Mouse (Mus musculus) bone marrow macrophage, adult 2 months (primary cell): ENCODE results near the gene Atp2c2. TPM values are rescaled to one million over a fixed set of nuclear protein-coding genes. Genes with fewer than 3 reads are reported as not detected.

Experiments
- H3K27ac ChIP-seq: 2 replicates; pipeline ENCODE4 v1.5.1; 2012; ENCODE audit warnings: low read depth, low read length; ENCODE audit not compliant: insufficient read depth
- H3K4me1 ChIP-seq: 2 replicates; pipeline ENCODE4 v1.6.1; 2012; ENCODE audit warnings: low read length; ENCODE audit not compliant: control insufficient read depth, insufficient read depth
- H3K4me3 ChIP-seq: 2 replicates; pipeline ENCODE4 v1.5.1; 2012; ENCODE audit warnings: mild to moderate bottlenecking, low read length, moderate library complexity; ENCODE audit not compliant: insufficient read depth
- CTCF ChIP-seq: IDR thresholded peaks from 2 replicates; pipeline ENCODE4 v1.5.1; 2012; ENCODE audit warnings: low read depth, mild to moderate bottlenecking, low read length, moderate library complexity
- POLR2A ChIP-seq: IDR thresholded peaks from 2 replicates; pipeline ENCODE4 v1.6.1; 2012; ENCODE audit warnings: mild to moderate bottlenecking, low read depth, low read length, borderline replicate concordance
- polyA plus RNA-seq: library from polyadenylated mRNA; stranded (reverse); fragments of >200 nt; gene quantifications from 2 replicates; pipeline ENCODE4 v1.2.4, GENCODE M21; 2012; ENCODE audit not compliant: missing spikeins, insufficient read depth, insufficient read length

The Atp2c2 gene
- polyA plus RNA-seq = not detected in 2 replicates

DNA sequence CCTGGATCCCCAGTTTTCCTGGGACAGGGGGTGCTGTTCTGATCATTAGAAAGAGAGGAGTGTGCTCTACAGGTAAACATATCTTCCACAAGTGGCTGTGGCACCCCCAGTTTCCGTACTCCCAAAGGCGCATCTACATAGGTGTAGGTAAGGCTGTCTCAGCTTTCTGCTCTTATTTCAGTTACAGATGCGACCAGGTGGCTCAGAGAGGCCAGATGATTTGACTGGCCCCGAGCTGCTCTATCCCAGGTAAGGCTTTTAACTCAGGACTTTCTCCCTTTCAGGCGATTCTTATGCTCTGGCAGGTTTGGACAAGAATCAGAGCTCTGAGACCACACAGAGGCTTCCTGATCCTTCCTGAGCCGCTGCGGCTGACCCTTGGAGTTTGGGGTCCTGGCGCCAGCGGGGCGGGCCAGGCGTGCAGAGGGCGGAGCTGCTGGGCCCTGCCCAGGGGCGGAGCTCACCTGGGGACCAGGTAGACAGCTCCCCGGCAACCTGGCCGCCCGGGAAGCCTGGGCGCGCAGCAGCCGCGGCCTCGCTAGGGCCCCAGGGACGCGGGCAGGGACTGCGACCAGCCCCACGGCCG is at the start of gene Atp2c2:
Gene Atp2c2, plus strand, starts transcription at position 461 of the 586 bp plus-strand sequence.
- TF ChIP-seq POLR2A (no peak), CTCF (no peak)
- Histone ChIP-seq H3K4me1 (no peaks in the 10 kb centered on the region), H3K4me3 (peak within 1 kb of the TSS; percentile 21; the same call in 1 of the 2 replicates), H3K27ac (no peak within 1 kb of the TSS)

DNA sequence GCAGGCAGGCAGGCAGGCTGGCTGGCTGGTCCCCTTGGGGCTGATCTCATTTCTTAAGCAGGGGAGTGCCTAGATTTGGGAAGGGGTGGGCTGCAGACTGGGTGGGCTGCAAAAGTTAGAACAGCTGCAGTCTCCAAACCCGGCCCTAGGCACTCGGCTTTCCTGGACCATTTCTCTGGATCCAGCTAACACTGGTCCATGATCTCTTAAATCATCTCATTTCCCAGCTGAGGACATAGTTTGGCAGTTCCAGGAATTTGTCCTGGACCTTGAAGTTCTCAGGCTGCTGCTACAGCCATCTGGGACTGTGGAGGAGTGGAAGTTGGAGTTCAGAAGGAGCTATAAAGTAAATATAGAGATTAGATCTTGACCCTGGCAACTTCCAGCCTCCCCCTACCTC is 48.5 kb upstream of the Atp2c2 start:
- no peak for TF ChIP-seq CTCF
- TF ChIP-seq POLR2A = no peak
- Histone ChIP-seq H3K4me3 (no peak overlapping the region), H3K27ac (no peak overlapping the region), H3K4me1 (no peaks in the 10 kb centered on the region)

DNA sequence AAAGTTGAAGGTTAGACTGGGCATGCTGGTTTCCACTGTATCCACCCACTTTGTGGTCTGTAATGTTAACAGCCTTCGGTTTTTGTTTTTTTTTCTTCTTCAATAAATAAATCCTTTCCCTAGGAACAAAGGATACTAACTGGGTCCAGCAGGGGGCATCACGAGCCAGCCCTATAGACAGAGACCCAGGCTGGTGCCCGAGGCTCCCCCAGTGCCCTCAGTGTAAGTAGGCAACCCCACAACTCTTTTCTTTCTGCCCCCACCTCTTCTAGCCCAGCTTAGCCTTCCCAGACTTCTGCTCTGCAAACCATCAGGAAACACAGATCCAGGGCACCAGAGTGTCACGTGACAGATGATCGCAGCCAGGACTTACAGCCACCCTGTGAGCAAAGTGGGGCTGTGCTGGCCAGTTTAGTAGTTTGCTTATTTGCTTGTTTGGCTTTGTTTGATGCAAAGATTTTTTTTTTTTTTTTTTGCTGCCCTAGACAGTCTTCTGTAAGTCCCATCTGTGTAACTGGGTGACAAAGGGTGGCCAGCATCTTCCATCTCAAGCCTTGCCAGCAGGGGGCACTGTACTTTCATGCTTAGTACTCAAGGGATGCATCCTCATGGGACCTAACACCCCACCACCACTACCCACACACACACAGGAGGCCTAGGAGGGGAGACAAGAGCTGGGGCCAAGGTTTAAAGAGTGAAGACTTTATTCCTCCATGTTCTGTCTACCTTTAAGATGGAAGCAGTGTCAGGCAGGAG is 42.9 kb upstream of the Atp2c2 start:
- Histone ChIP-seq H3K27ac (no peak overlapping the region), H3K4me1 (no peaks in the 10 kb centered on the region), H3K4me3 (no peak overlapping the region)
- no peak for TF ChIP-seq POLR2A
- TF ChIP-seq CTCF = peak; percentile 34

DNA sequence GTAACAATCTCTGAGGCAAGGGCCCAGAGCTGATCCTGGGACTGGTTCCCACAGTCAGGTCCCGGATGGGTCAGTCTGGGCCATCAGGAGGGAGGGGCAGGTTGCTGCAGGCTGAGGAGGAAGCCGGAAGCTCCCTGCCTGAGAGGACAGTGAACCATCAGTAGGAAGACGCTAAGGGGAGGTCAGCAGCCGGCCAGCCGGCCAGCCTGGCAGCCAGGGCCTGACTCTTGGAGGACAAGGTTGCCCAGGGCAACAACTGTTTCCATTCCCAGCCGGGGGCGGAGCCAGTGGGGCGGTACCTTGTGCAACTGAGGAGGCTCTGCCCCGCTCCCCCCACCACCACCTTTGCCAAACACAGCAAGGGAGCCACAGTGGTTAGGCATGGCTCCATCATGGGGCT is 38.7 kb upstream of the Atp2c2 start:
- H3K4me3 ChIP-seq = no peak overlapping the region
- TF ChIP-seq POLR2A (no peak), CTCF (no peak)
- no peak overlapping the region for H3K27ac ChIP-seq
- H3K4me1 ChIP-seq = no peaks in the 10 kb centered on the region

DNA sequence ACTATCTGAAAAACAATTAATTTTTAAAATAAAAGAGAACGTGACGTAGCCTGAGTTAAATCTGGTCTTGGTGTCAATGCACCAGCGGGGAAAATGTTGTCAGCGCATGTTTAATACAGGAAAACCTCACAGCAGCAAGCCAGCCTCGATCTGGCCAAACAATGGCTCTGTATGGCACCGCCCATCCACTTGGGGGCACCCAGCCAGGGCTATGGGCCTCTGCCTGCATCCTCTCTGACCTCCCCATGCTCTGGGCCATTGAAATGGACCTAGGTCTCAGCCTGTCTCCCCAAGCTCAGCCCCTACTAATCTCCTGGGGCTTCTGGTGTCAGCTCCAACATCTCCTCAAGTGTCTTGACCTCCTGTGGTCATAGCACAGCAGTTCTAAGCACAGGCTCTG is 37.9 kb upstream of the Atp2c2 start:
- H3K4me1 ChIP-seq = no peaks in the 10 kb centered on the region
- no peak overlapping the region for H3K27ac ChIP-seq
- no peak overlapping the region for H3K4me3 ChIP-seq
- no peak for TF ChIP-seq CTCF
- TF ChIP-seq POLR2A = no peak

DNA sequence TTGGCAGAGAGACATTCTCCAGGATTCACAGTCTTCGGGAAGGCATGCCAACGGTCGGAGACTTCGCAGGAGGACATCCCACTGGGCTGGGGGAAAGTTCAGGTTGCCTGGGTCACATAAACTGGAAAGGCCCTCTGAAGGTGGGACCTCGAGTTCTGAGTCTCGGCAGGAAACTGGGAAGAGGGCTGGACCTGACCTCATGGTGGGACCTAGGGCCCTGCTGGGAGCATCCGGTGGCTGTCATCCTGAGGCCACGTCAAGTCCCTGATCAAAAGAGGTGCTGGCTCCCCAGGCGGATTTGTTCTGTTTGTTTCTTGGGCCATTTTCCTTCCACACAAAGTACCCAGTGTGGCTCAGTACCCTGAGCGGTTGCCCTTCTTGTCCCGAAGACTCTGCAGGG is 36.4 kb upstream of the Atp2c2 start:
- TF ChIP-seq CTCF (no peak), POLR2A (no peak)
- Histone ChIP-seq H3K4me1 (no peaks in the 10 kb centered on the region), H3K4me3 (no peak overlapping the region)

DNA sequence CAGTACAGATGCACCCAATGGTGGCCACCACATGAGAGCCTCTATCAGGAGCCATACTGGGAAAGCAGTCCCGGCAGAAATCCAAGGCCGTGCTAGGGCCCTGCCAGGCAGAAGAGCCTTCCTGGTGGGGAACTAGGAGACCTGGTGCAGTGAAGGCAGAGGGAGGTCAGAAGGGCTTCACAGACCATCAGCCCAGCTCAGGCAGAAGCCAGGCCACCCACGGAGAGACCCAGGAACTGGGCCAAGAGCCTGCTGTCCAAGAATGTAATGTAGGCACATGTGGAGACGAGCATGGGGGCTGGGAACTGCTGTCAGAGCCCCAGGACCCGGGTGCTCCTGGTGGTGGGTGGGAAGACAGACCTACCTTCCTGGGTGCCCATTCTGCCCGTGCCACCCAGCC is 34.5 kb upstream of the Atp2c2 start:
- Histone ChIP-seq H3K27ac (no peak overlapping the region), H3K4me1 (no peaks in the 10 kb centered on the region), H3K4me3 (no peak overlapping the region)
- TF ChIP-seq CTCF (no peak), POLR2A (no peak)

More for the DNA sequence above, 36.4 kb upstream of the Atp2c2 start:
- H3K27ac ChIP-seq = no peak overlapping the region

DNA sequence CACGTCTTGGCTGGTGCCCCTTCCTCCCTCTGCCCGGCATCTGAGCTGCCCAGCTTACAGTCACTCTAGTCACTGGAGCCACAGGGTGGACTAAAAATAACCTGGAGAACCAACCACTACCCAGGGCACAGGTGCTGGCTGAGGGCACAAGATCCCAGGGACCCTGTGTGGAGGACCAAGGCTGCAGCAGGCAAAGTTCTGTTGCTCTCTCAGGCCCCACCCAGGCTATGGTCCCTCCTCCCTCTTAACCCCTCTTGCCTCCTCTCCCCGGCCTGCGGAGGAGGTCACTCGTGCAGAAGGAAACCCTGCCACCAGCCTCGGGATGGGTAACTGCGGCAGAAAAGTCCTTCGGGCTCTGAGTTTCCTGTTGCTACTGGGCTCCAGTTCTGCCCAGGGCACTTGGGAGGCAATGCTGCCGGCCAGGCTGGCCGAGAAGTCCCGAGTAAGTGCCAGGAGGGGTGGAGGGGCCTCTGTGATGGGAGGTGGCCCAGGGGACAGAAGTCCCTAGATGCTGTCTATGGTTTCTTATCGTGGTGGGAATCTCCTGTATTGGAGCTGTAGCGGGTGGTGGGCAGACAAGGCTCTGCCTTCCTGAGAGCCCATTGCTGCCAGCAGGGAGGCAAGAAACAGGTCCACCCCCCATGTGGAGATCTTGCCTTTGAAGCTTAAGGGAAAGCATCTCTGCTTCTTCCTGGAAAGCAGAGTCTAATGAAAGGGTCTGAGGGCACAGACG is 33.4 kb upstream of the Atp2c2 start, which contains the start of gene Wfdc1:
Gene Wfdc1, plus strand, starts transcription at position 147 of the 733 bp plus-strand sequence.
- H3K4me1 ChIP-seq = no peaks in the 10 kb centered on the region
- no peak within 1 kb of the TSS for H3K27ac ChIP-seq
- no peak within 1 kb of the TSS for H3K4me3 ChIP-seq
- TF ChIP-seq CTCF = no peak
- no peak for TF ChIP-seq POLR2A

DNA sequence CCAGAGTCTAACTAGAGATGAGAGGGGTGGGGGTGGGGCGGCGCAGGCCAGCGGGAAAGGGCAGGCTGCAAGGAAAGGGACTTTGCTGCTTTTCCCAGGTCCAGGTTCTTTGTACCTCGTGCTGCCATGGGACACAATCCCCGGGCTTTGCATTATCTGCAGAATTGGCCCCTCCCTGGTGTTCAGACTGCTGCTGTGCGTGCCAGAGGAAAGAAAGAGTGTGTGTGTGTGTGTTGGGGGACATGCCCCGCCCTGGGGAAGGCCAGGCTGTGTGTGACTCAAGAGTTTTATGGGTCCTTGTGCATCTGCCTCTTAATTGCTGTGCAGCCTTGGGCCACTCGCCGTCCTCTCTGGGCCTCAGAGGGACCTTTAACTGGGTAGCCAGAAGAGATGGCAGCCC is 31.4 kb upstream of the Atp2c2 start:
- no peaks in the 10 kb centered on the region for H3K4me1 ChIP-seq
- no peak overlapping the region for H3K27ac ChIP-seq
- no peak overlapping the region for H3K4me3 ChIP-seq
- no peak for TF ChIP-seq POLR2A
- no peak for TF ChIP-seq CTCF

DNA sequence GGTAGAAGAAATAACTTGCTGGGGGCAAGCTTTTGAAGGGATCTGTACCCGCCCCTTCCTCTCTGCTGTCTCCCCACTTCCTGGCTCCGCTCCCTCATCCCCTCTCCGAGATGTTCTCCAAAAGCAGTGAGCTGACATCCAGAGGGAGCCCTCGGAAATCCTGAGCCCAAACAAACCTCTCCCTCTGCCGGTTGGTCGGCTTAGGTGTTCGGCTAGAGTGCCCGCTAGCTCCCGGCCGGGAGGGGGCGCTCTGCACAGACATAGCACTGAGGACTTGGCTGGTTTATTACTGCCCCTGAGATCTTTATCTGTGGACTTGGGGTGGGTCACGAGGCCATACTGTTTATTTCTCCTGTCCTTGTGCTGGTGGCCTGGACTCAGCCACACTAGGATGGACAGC is 30.5 kb upstream of the Atp2c2 start:
- H3K4me3 ChIP-seq = no peak overlapping the region
- peak; percentile 40; the same call in 1 of the 2 replicates for TF ChIP-seq CTCF
- no peak for TF ChIP-seq POLR2A
- H3K27ac ChIP-seq = no peak overlapping the region
- no peaks in the 10 kb centered on the region for H3K4me1 ChIP-seq
